Mouse (Mus musculus) ES-Bruce4 (cell line): Measurements from ENCODE around the gene Serpinb1a. TPM values are rescaled to one million over a fixed set of nuclear protein-coding genes. Genes with fewer than 3 reads are reported as not detected.

ENCODE experiments used
- H3K27ac ChIP-seq: 2 replicates; pipeline ENCODE4 v1.5.1; 2012; ENCODE audit warnings: low read length, inconsistent platforms; ENCODE audit not compliant: insufficient read depth
- H3K27me3 ChIP-seq: 2 replicates; pipeline ENCODE4 v1.6.1; 2012; ENCODE audit warnings: mild to moderate bottlenecking, low read length, inconsistent platforms; ENCODE audit not compliant: control insufficient read depth, poor library complexity, insufficient read depth, severe bottlenecking
- H3K36me3 ChIP-seq: 2 replicates; pipeline ENCODE4 v1.6.1; 2012; ENCODE audit warnings: inconsistent platforms, mild to moderate bottlenecking, low read length, moderate library complexity; ENCODE audit not compliant: control insufficient read depth, poor library complexity, insufficient read depth, severe bottlenecking
- H3K4me1 ChIP-seq: one replicate; pipeline ENCODE4 v1.8.1; 2011; ENCODE audit warnings: low read length; ENCODE audit not compliant: control insufficient read depth, insufficient read depth
- H3K4me3 ChIP-seq: 2 replicates; pipeline ENCODE4 v1.5.1; 2011; ENCODE audit warnings: low read depth, mild to moderate bottlenecking, low read length
- H3K9ac ChIP-seq: 2 replicates; pipeline ENCODE4 v1.6.1; 2012; ENCODE audit warnings: low read depth, mild to moderate bottlenecking, inconsistent platforms; ENCODE audit not compliant: poor library complexity, severe bottlenecking
- H3K9me3 ChIP-seq: replicated peaks from 2 replicates; pipeline ENCODE4 v1.6.1; 2012; ENCODE audit warnings: mild to moderate bottlenecking, low read length, inconsistent platforms; ENCODE audit not compliant: control insufficient read depth, poor library complexity, insufficient read depth, severe bottlenecking
- CTCF ChIP-seq: IDR thresholded peaks from one replicate; pipeline ENCODE4 v1.8.1; 2011; ENCODE audit warnings: low read depth, low read length
- EP300 ChIP-seq: IDR thresholded peaks from 2 replicates; pipeline ENCODE4 v1.6.1; 2011; ENCODE audit warnings: low read depth, low read length; ENCODE audit not compliant: insufficient read depth
- POLR2A ChIP-seq: IDR thresholded peaks from one replicate; pipeline ENCODE4 v1.8.1; 2011; ENCODE audit warnings: low read length; ENCODE audit not compliant: insufficient read depth
- polyA plus RNA-seq: library from polyadenylated mRNA; stranded (reverse); fragments of >200 nt; gene quantifications from 2 replicates; pipeline ENCODE4 v1.2.4, GENCODE M21; 2011; ENCODE audit warnings: low read depth; ENCODE audit not compliant: missing spikeins, insufficient read depth, insufficient read length

The Serpinb1a gene
- polyA plus RNA-seq, 1 experiment, result 2.1 TPM

- Histone ChIP-seq H3K9me3 (no peaks in the 10 kb centered on the region), H3K4me3 (no peak overlapping the region), H3K9ac (no peak overlapping the region), H3K27me3 (no peaks in the 10 kb centered on the region), H3K27ac (no peak overlapping the region), H3K36me3 (no peaks in the 10 kb centered on the region), H3K4me1 (no peaks in the 10 kb centered on the region)
- TF ChIP-seq EP300 (no peak), CTCF (no peak), POLR2A (no peak)
Measured at GRCm38 (mm10) chr13:32849531-32850123, 1.4 kb downstream of the Serpinb1a start.

- Histone ChIP-seq H3K36me3 (no peaks in the 10 kb centered on the region), H3K27ac (no peak overlapping the region), H3K9ac (no peak overlapping the region), H3K4me3 (no peak overlapping the region), H3K27me3 (no peaks in the 10 kb centered on the region), H3K9me3 (no peaks in the 10 kb centered on the region), H3K4me1 (no peaks in the 10 kb centered on the region)
- TF ChIP-seq CTCF (no peak), EP300 (no peak), POLR2A (no peak)
Measured at GRCm38 (mm10) chr13:32849092-32849491, 1.9 kb downstream of the Serpinb1a start.

GRCm38 (mm10) chr13:32846221-32846620 lies 4.8 kb downstream of the Serpinb1a start:
- TF ChIP-seq EP300 (no peak), CTCF (no peak), POLR2A (no peak)
- Histone ChIP-seq H3K4me3 (no peak overlapping the region), H3K9me3 (peaks cover 6% of the 10 kb centered on the region; the same call in 1 of the 2 replicates), H3K9ac (no peak overlapping the region), H3K27me3 (no peaks in the 10 kb centered on the region), H3K4me1 (no peaks in the 10 kb centered on the region), H3K36me3 (no peaks in the 10 kb centered on the region), H3K27ac (no peak overlapping the region)

- H3K36me3 ChIP-seq, result no peaks in the 10 kb centered on the region
- no peak for TF ChIP-seq POLR2A
- TF ChIP-seq CTCF, result no peak
- no peak for TF ChIP-seq EP300
- peaks cover 6% of the 10 kb centered on the region; the same call in 1 of the 2 replicates for H3K9me3 ChIP-seq
- H3K4me3 ChIP-seq, result no peak overlapping the region
- no peak overlapping the region for H3K9ac ChIP-seq
- H3K27me3 ChIP-seq, result no peaks in the 10 kb centered on the region
- H3K27ac ChIP-seq, result no peak overlapping the region
- no peaks in the 10 kb centered on the region for H3K4me1 ChIP-seq
Measured at GRCm38 (mm10) chr13:32841349-32841748, 9.6 kb downstream of the Serpinb1a start.

GRCm38 (mm10) chr13:32839314-32839713 lies 11.7 kb downstream of the Serpinb1a start:
- Histone ChIP-seq H3K9ac (no peak overlapping the region), H3K4me3 (no peak overlapping the region), H3K27ac (no peak overlapping the region), H3K4me1 (no peaks in the 10 kb centered on the region), H3K27me3 (no peaks in the 10 kb centered on the region), H3K9me3 (peaks cover 6% of the 10 kb centered on the region; the same call in 1 of the 2 replicates), H3K36me3 (no peaks in the 10 kb centered on the region)
- TF ChIP-seq CTCF (no peak), POLR2A (no peak), EP300 (no peak)

- H3K36me3 ChIP-seq, result no peaks in the 10 kb centered on the region
- no peaks in the 10 kb centered on the region for H3K9me3 ChIP-seq
- no peak overlapping the region for H3K9ac ChIP-seq
- no peak overlapping the region for H3K27ac ChIP-seq
- H3K4me3 ChIP-seq, result no peak overlapping the region
- TF ChIP-seq EP300, result no peak
- H3K4me1 ChIP-seq, result no peaks in the 10 kb centered on the region
- H3K27me3 ChIP-seq, result no peaks in the 10 kb centered on the region
Measured at GRCm38 (mm10) chr13:32834513-32834912, 16.5 kb downstream of the Serpinb1a start.

GRCm38 (mm10) chr13:32833237-32833636 lies 17.7 kb downstream of the Serpinb1a start:
- Histone ChIP-seq H3K27me3 (no peaks in the 10 kb centered on the region), H3K9ac (no peak overlapping the region), H3K4me1 (no peaks in the 10 kb centered on the region), H3K9me3 (no peaks in the 10 kb centered on the region), H3K4me3 (no peak overlapping the region), H3K27ac (no peak overlapping the region), H3K36me3 (no peaks in the 10 kb centered on the region)
- no peak for TF ChIP-seq EP300
- no peak for TF ChIP-seq CTCF
- no peak for TF ChIP-seq POLR2A
